Mouse (Mus musculus) MEL (cell line): Measurements from ENCODE around the gene Ivd. TPM values are rescaled to one million over a fixed set of nuclear protein-coding genes. Genes with fewer than 3 reads are reported as not detected.

Experiments used
- DNase-seq: peaks from one replicate; pipeline ENCODE4 v3.0.0; 2011; ENCODE audit warnings: low read depth, low spot score
- H3K27ac ChIP-seq: 2 replicates; pipeline ENCODE4 v1.5.1; 2012; ENCODE audit warnings: low read depth, mild to moderate bottlenecking, control low read depth, low read length, moderate library complexity; ENCODE audit not compliant: control insufficient read depth
- H3K27me3 ChIP-seq, 2 experiments: fragments of 150-350 bp in 1 of 2; sonication (generic) in 1 of 2; 2 replicates each; pipeline ENCODE4 v1.6.1; 2012; ENCODE audit warnings: low read length in 2 of 2, mild to moderate bottlenecking in 2 of 2, improper control_type of control experiment in 1 of 2, moderate library complexity in 1 of 2; ENCODE audit not compliant: insufficient read depth in 2 of 2, control insufficient read depth in 1 of 2
- H3K36me3 ChIP-seq, 2 experiments: 2 replicates each; pipeline ENCODE4 v1.6.1; 2012 to 2014; ENCODE audit warnings: low read length in 2 of 2, improper control_type of control experiment in 1 of 2, inconsistent platforms in 1 of 2, mild to moderate bottlenecking in 1 of 2; ENCODE audit not compliant: insufficient read depth in 2 of 2, control insufficient read depth in 1 of 2
- H3K4me1 ChIP-seq, 2 experiments: fragments of 150-350 bp in 1 of 2; sonication (generic) in 1 of 2; 2 replicates each; pipeline ENCODE4 v1.6.1; 2012; ENCODE audit warnings: low read length in 2 of 2, improper control_type of control experiment in 1 of 2, mild to moderate bottlenecking in 1 of 2; ENCODE audit not compliant: insufficient read depth in 2 of 2, control insufficient read depth in 1 of 2
- H3K4me3 ChIP-seq, 2 experiments: fragments of 150-350 bp in 1 of 2; sonication (generic) in 1 of 2; 2 replicates each; pipeline ENCODE4 v1.5.1; 2012; ENCODE audit warnings: low read depth in 2 of 2, low read length in 2 of 2, mild to moderate bottlenecking in 2 of 2, moderate library complexity in 2 of 2, control low read depth in 1 of 2, improper control_type of control experiment in 1 of 2; ENCODE audit not compliant: control insufficient read depth in 1 of 2, insufficient read depth in 1 of 2
- H3K79me2 ChIP-seq: 2 replicates; pipeline ENCODE4 v1.6.1; 2012; ENCODE audit warnings: mild to moderate bottlenecking, low read length, moderate library complexity; ENCODE audit not compliant: control insufficient read depth, poor library complexity, insufficient read depth
- H3K9ac ChIP-seq: 2 replicates; pipeline ENCODE4 v1.6.1; 2012; ENCODE audit warnings: low read depth, mild to moderate bottlenecking, control low read depth, low read length, moderate library complexity; ENCODE audit not compliant: control insufficient read depth, poor library complexity, severe bottlenecking
- H3K9me3 ChIP-seq: fragments of 150-350 bp; sonication (generic); replicated peaks from 2 replicates; pipeline ENCODE4 v1.6.1; 2012; ENCODE audit warnings: mild to moderate bottlenecking, low read length, improper control_type of control experiment, moderate library complexity; ENCODE audit not compliant: insufficient read depth
- BHLHE40 ChIP-seq: IDR thresholded peaks from 2 replicates; pipeline ENCODE4 v1.6.1; 2012; ENCODE audit warnings: low read depth, mild to moderate bottlenecking, inconsistent platforms, low read length, improper control_type of control experiment, borderline replicate concordance
- CHD2 ChIP-seq: IDR thresholded peaks from 2 replicates; pipeline ENCODE4 v1.6.1; 2011; ENCODE audit warnings: low read length, improper control_type of control experiment
- CTCF ChIP-seq, 3 experiments: IDR thresholded peaks in 2 of 3; conservative IDR thresholded peaks in 1 of 3; 2 replicates each; pipeline ENCODE4 v1.5.1; 2011 to 2012; ENCODE audit warnings: low read length in 3 of 3, low read depth in 2 of 3, mild to moderate bottlenecking in 2 of 3, improper control_type of control experiment in 1 of 3, inconsistent platforms in 1 of 3, mixed read lengths in 1 of 3, moderate library complexity in 1 of 3; ENCODE audit not compliant: control insufficient read depth in 1 of 3, insufficient read depth in 1 of 3, poor library complexity in 1 of 3, severe bottlenecking in 1 of 3
- ELF1 ChIP-seq: IDR thresholded peaks from 2 replicates; pipeline ENCODE4 v1.6.1; 2014; ENCODE audit warnings: low read depth, mild to moderate bottlenecking, inconsistent platforms, low read length, improper control_type of control experiment, moderate library complexity
- EP300 ChIP-seq, 2 experiments: IDR thresholded peaks; 2 replicates each; pipeline ENCODE4 v1.6.1; 2011; ENCODE audit warnings: improper control_type of control experiment in 2 of 2, low read length in 2 of 2, low read depth in 1 of 2, mild to moderate bottlenecking in 1 of 2
- GATA1 ChIP-seq: IDR thresholded peaks from 2 replicates; pipeline ENCODE4 v1.6.1; 2011; ENCODE audit warnings: low read depth, low read length, improper control_type of control experiment
- HCFC1 ChIP-seq: IDR thresholded peaks from 2 replicates; pipeline ENCODE4 v1.6.1; 2012; ENCODE audit warnings: low read depth, mild to moderate bottlenecking, inconsistent platforms, low read length, improper control_type of control experiment, moderate library complexity
- JUND ChIP-seq: IDR thresholded peaks from 2 replicates; pipeline ENCODE4 v1.6.1; 2011; ENCODE audit warnings: low read depth, mild to moderate bottlenecking, improper control_type of control experiment, low read length
- MAX ChIP-seq: IDR thresholded peaks from 2 replicates; pipeline ENCODE4 v1.6.1; 2011; ENCODE audit warnings: low read length, improper control_type of control experiment
- MAZ ChIP-seq: IDR thresholded peaks from 2 replicates; pipeline ENCODE4 v1.6.1; 2012; ENCODE audit warnings: low read depth, mild to moderate bottlenecking, inconsistent platforms, low read length, improper control_type of control experiment
- MXI1 ChIP-seq: IDR thresholded peaks from 2 replicates; pipeline ENCODE4 v1.6.1; 2011; ENCODE audit warnings: mild to moderate bottlenecking, low read depth, low read length, improper control_type of control experiment
- NELFE ChIP-seq: IDR thresholded peaks from 2 replicates; pipeline ENCODE4 v1.6.1; 2011; ENCODE audit warnings: low read depth, low read length, improper control_type of control experiment
- NRF1 ChIP-seq: IDR thresholded peaks from 2 replicates; pipeline ENCODE4 v1.6.1; 2014; ENCODE audit warnings: low read depth, mild to moderate bottlenecking, inconsistent platforms, low read length, improper control_type of control experiment, moderate library complexity; ENCODE audit not compliant: poor library complexity, insufficient read depth, severe bottlenecking
- POLR2A ChIP-seq, 2 experiments: IDR thresholded peaks; 2 replicates each; pipeline ENCODE4 v1.6.1; 2011 to 2012; ENCODE audit warnings: low read length in 2 of 2, mild to moderate bottlenecking in 2 of 2, control low read depth in 1 of 2, improper control_type of control experiment in 1 of 2, low read depth in 1 of 2, moderate library complexity in 1 of 2; ENCODE audit not compliant: control insufficient read depth in 1 of 2, insufficient read depth in 1 of 2, poor library complexity in 1 of 2
- POLR2AphosphoS5 ChIP-seq: IDR thresholded peaks from 2 replicates; pipeline ENCODE4 v1.6.1; 2012; ENCODE audit warnings: low read depth, borderline replicate concordance, mild to moderate bottlenecking, inconsistent platforms, low read length, moderate library complexity, mixed read lengths
- RAD21 ChIP-seq: IDR thresholded peaks from 2 replicates; pipeline ENCODE4 v1.6.1; 2011; ENCODE audit warnings: mild to moderate bottlenecking, low read depth, low read length, improper control_type of control experiment
- SIN3A ChIP-seq: IDR thresholded peaks from 2 replicates; pipeline ENCODE4 v1.6.1; 2012; ENCODE audit warnings: low read length, improper control_type of control experiment, inconsistent platforms
- SMC3 ChIP-seq: IDR thresholded peaks from 2 replicates; pipeline ENCODE4 v1.6.1; 2011; ENCODE audit warnings: low read depth, low read length, improper control_type of control experiment
- TCF12 ChIP-seq: IDR thresholded peaks from 2 replicates; pipeline ENCODE4 v1.6.1; 2014; ENCODE audit warnings: low read depth, mild to moderate bottlenecking, inconsistent platforms, low read length, improper control_type of control experiment, moderate library complexity
- USF1 ChIP-seq: IDR thresholded peaks from 2 replicates; pipeline ENCODE4 v1.6.1; 2014; ENCODE audit warnings: low read depth, mild to moderate bottlenecking, inconsistent platforms, low read length, improper control_type of control experiment, moderate library complexity
- ZMIZ1 ChIP-seq: IDR thresholded peaks from 2 replicates; pipeline ENCODE4 v1.6.1; 2012; ENCODE audit warnings: low read depth, mild to moderate bottlenecking, inconsistent platforms, low read length, improper control_type of control experiment, moderate library complexity
- ZNF384 ChIP-seq: IDR thresholded peaks from 2 replicates; pipeline ENCODE4 v1.6.1; 2012; ENCODE audit warnings: low read depth, mild to moderate bottlenecking, inconsistent platforms, low read length, improper control_type of control experiment
- polyA plus RNA-seq, 2 experiments: library from polyadenylated mRNA; stranded (reverse) in 1 of 2; unstranded in 1 of 2; fragments of >175 nt in 1 of 2; fragments of >200 nt in 1 of 2; gene quantifications; 2 replicates each; pipeline versions ENCODE4 v1.2.1 to v1.2.4; 2012; ENCODE audit warnings: low replicate concordance in 2 of 2, low read depth in 1 of 2; ENCODE audit not compliant: insufficient read length in 2 of 2, insufficient read depth in 1 of 2, missing spikeins in 1 of 2
- total RNA-seq: library from RNA; depleted of rRNA; stranded (reverse); fragments of 300-350 nt; gene quantifications from 2 replicates; pipeline ENCODE4 v1.2.3, GENCODE M21; 2012

The Ivd gene
- total and polyA plus RNA-seq, 3 experiments: 17.1 to 33.4 TPM; not detected in 1

- peaks cover 0 to 12% of the 10 kb centered on the region in 2 experiments; a peak in 2 of 4 replicates for H3K4me1 ChIP-seq
- TF ChIP-seq POLR2AphosphoS5 (no peak), MAX (peak; percentile 13; the same call in 1 of the 2 replicates)
- TF ChIP-seq, all 39 proteins: peak for 1
Observed at GRCm38 (mm10) chr2:118925952-118926351, 64.2 kb downstream of the Ivd start.

GRCm38 (mm10) chr2:118926361-118926997 is 64.7 kb downstream of the Ivd start, which contains the start of gene Chst14:
TSS of gene Chst14 (plus strand) at chr2:118926496.
- Histone ChIP-seq H3K9me3 (no peaks in the 10 kb centered on the region), H3K9ac (peak within 1 kb of the TSS; percentile 72), H3K36me3 (no peaks in the 10 kb centered on the region; a peak in 1 of 4 replicates), H3K27ac (no peak within 1 kb of the TSS), H3K27me3 (no peaks in the 10 kb centered on the region), H3K4me1 (peaks cover 0 to 12% of the 10 kb centered on the region in 2 experiments; a peak in 2 of 4 replicates), H3K79me2 (peaks cover 6% of the 10 kb centered on the region; the same call in 1 of the 2 replicates), H3K4me3 (peak within 1 kb of the TSS; percentile 66 to 97)
- DNase-seq: peak; percentile 79
- TF ChIP-seq MAZ (0 out of 2 replicates have a peak, but pooled peaks have one; percentile 71), MXI1 (peak; percentile 59; the same call in 1 of the 2 replicates), POLR2A (IDR thresholded peaks at IDR 0.05; ENCODE audit: control insufficient read depth in 1 of 2, insufficient read depth in 1 of 2, low read depth in 1 of 2, low read length in 2 of 2, poor library complexity in 1 of 2) (peak; percentile 45 to 62; a peak in 2 of 4 replicates), SMC3 (no peak), BHLHE40 (no peak), TCF12 (peak; percentile 36; the same call in 1 of the 2 replicates), NELFE (peak; percentile 60), HCFC1 (peak; percentile 68)

More at GRCm38 (mm10) chr2:118925952-118926351, 64.2 kb downstream of the Ivd start:
- Histone ChIP-seq H3K27ac (no peak overlapping the region), H3K27me3 (no peaks in the 10 kb centered on the region), H3K36me3 (no peaks in the 10 kb centered on the region; a peak in 1 of 4 replicates), H3K4me3 (peak overlapping the region; percentile 66 to 97), H3K9me3 (no peaks in the 10 kb centered on the region), H3K9ac (peak overlapping the region; percentile 51), H3K79me2 (peaks cover 6% of the 10 kb centered on the region; the same call in 1 of the 2 replicates)
- peak; percentile 43 for DNase-seq

- H3K27me3 ChIP-seq: no peaks in the 10 kb centered on the region
- peaks cover 0 to 12% of the 10 kb centered on the region in 2 experiments; a peak in 2 of 4 replicates for H3K4me1 ChIP-seq
- H3K79me2 ChIP-seq: peaks cover 6% of the 10 kb centered on the region; the same call in 1 of the 2 replicates
- H3K9ac ChIP-seq: peak overlapping the region; percentile 72
- no peak overlapping the region for H3K27ac ChIP-seq
- H3K4me3 ChIP-seq: peak overlapping the region; percentile 66 to 97
- peak; percentile 47 for DNase-seq
- no peaks in the 10 kb centered on the region for H3K36me3 ChIP-seq
- no peaks in the 10 kb centered on the region for H3K9me3 ChIP-seq
- TF ChIP-seq ELF1 (no peak), CHD2 (no peak), ZNF384 (no peak), HCFC1 (no peak), EP300 (IDR thresholded peaks at IDR 0.05; ENCODE audit: low read depth in 1 of 2, low read length in 2 of 2) (no peak), POLR2AphosphoS5 (no peak), MAX (no peak), USF1 (no peak), POLR2A (IDR thresholded peaks at IDR 0.05; ENCODE audit: control insufficient read depth in 1 of 2, insufficient read depth in 1 of 2, low read depth in 1 of 2, low read length in 2 of 2, poor library complexity in 1 of 2) (no peak), GATA1 (no peak), SIN3A (no peak), ZMIZ1 (no peak), NRF1 (no peak), MAZ (no peak), CTCF (IDR thresholded peaks at IDR 0.05 in 2 of 3, conservative IDR thresholded peaks at IDR 0.05 in 1 of 3; ENCODE audit: control insufficient read depth in 1 of 3, insufficient read depth in 1 of 3, low read depth in 2 of 3, low read length in 3 of 3, poor library complexity in 1 of 3, severe bottlenecking in 1 of 3) (no peak), RAD21 (no peak), MXI1 (no peak), JUND (no peak)
Observed at GRCm38 (mm10) chr2:118926998-118927739, 65.4 kb downstream of the Ivd start.
